Mouse (Mus musculus) embryonic facial prominence, embryonic 10.5 days (tissue): ENCODE measurements around the gene Mad1l1. TPM values are rescaled to one million over a fixed set of nuclear protein-coding genes. Genes with fewer than 3 reads are reported as not detected.
A peak's percentile ranks its signal among the peaks of the same experiment; 100 is the strongest.

Source experiments
- DNase-seq: peaks from one replicate; pipeline ENCODE4 v3.0.0-alpha.2; 2017; ENCODE audit warnings: low spot score
- H3K27ac ChIP-seq: fragments of 300-500 bp; sonication (generic); replicated peaks from 2 replicates; pipeline ENCODE4 v1.5.1; 2016; ENCODE audit warnings: mild to moderate bottlenecking
- H3K27me3 ChIP-seq: fragments of 300-500 bp; sonication (generic); replicated peaks from 2 replicates; pipeline ENCODE4 v1.6.1; 2016; ENCODE audit warnings: low read depth, mild to moderate bottlenecking; ENCODE audit not compliant: poor library complexity, severe bottlenecking
- H3K36me3 ChIP-seq: fragments of 300-500 bp; sonication (generic); replicated peaks from 2 replicates; pipeline ENCODE4 v1.6.1; 2016; ENCODE audit warnings: mild to moderate bottlenecking, moderate library complexity
- H3K4me1 ChIP-seq: fragments of 300-500 bp; sonication (generic); 2 replicates; pipeline ENCODE4 v1.6.1; 2016
- H3K4me3 ChIP-seq: fragments of 300-500 bp; sonication (generic); 2 replicates; pipeline ENCODE4 v1.5.1; 2016; ENCODE audit warnings: mild to moderate bottlenecking, moderate library complexity
- H3K9me3 ChIP-seq: fragments of 300-500 bp; sonication (generic); 2 replicates; pipeline ENCODE4 v1.6.1; 2016; ENCODE audit warnings: mild to moderate bottlenecking
- WGBS: fragments of 180-500 bp; shearing (Covaris S2); methylation state at CpG from one replicate; pipeline ENCODE4 v1.1.7; 2016; 5-methylcytosine and 5-hydroxymethylcytosine counted together
- polyA plus RNA-seq: library from polyadenylated mRNA; unstranded; fragments of >200 nt; fragmentation: Nextera tagmentation; extraction: Ambion mirVana; gene quantifications from 2 replicates; pipeline ENCODE4 v1.2.1, GENCODE M21; 2016

Gene Mad1l1
- polyA plus RNA-seq, 1 experiment from 2014 or later: 63.9 TPM

DNA sequence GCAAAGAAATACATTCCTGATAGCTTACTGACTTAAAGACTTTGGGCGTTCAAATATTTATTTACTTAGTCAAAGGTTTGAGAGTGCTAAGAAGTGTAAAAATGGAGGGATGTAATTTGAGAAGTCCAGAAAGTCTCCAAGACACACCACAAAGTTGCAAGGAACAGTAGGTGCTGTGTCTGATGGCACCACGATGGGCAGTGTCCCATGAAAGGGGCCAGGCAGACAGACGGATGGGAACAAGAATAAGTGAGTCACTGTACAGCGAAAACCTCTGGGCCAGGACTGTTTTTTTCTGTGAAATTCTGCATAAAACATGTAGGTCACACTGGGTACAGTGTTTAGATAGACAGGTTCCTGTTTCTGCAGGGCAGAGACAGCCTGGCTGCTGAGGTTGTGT, 256.8 kb downstream of the Mad1l1 start:
- DNase-seq: no peak
- WGBS: 74% methylated on average over 4 of the region's 4 CpGs
- Histone ChIP-seq H3K27me3 (no peaks in the 10 kb centered on the region), H3K36me3 (peaks cover 37% of the 10 kb centered on the region), H3K4me1 (peaks cover 27% of the 10 kb centered on the region), H3K27ac (no peak overlapping the region), H3K4me3 (no peak overlapping the region), H3K9me3 (no peaks in the 10 kb centered on the region)

DNA sequence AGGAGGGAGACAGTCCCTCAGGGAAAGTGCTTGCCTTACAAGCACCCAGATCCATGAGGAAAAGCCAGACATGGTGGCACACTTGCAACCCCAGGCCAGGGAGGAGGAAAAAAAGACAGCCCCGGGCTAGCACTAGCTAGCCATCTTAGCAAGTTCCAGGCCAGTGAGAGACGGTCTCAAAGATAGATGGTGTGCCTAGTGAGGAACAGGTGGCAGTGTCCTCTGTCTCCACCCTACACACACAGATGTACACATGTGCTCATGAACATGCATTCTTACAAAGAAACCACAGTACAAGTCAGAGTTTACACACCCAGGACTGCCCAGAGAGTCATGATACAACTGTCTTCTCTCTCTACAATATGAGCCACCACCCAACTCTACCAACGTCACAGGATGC, 258.5 kb downstream of the Mad1l1 start:
- DNase-seq: no peak
- no peaks in the 10 kb centered on the region for H3K27me3 ChIP-seq
- no peaks in the 10 kb centered on the region for H3K9me3 ChIP-seq
- H3K36me3 ChIP-seq: peaks cover 31% of the 10 kb centered on the region
- WGBS: 84% methylated on average over 3 of the region's 3 CpGs
- H3K4me3 ChIP-seq: no peak overlapping the region
- no peak overlapping the region for H3K27ac ChIP-seq
- peaks cover 23% of the 10 kb centered on the region for H3K4me1 ChIP-seq

DNA sequence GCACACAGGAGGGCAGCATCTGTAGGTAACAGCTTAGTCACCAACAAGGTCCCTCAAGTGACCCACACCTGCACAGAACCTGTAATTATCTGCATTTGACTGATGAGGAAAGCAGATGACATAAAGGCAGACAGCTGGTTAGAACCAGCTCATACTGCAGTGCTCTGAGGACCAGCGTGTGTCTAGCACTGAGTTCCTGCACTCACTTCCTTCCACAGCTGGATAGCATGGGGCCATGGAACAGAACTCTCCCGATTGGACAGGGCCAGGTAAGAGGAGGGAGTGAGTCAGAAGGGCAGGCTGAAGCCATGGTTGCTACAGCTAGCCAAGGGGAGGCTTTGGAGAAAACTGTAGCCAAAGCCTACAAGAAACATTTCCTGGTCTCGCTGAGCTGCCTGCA, 259.0 kb downstream of the Mad1l1 start:
- Histone ChIP-seq H3K27ac (no peak overlapping the region), H3K4me3 (no peak overlapping the region), H3K27me3 (no peaks in the 10 kb centered on the region)

DNA sequence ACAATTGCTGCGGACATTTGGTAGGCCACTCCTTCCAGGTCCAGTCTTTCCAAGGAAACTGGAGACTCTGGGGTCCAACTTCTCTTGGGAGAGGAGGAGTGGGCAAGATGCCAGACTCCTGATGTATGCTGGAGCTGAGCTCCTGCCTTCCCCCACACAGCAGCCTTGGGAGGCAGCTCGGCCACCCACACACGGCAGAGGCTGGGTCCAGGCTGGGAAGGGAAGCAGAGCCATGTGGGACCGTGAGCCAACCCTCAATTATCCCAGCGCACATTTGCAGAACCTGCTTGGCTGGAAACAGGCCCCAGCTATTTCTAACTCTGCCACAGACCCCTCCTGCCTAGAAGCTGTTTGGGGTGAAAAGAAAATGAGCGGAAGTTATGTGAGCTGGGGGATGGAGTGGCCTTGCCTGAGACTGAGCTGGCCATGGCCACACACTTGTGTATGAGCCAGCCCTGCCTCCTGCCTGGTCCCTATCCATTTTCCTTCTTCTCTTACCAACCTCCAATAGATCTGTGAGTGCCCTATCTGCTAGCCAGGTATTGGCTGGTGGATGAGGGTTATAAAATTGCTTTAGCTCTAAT, 260.0 kb downstream of the Mad1l1 start:
- Histone ChIP-seq H3K9me3 (no peaks in the 10 kb centered on the region), H3K36me3 (peaks cover 31% of the 10 kb centered on the region), H3K27ac (no peak overlapping the region; the same call in 1 of the 2 replicates), H3K4me1 (peaks cover 12% of the 10 kb centered on the region), H3K4me3 (no peak overlapping the region), H3K27me3 (no peaks in the 10 kb centered on the region)
- WGBS: 75% methylated on average over 6 of the region's 6 CpGs
- peak; percentile 42 for DNase-seq

More for the DNA sequence above, 259.0 kb downstream of the Mad1l1 start:
- Histone ChIP-seq H3K36me3 (peaks cover 31% of the 10 kb centered on the region), H3K4me1 (peaks cover 19% of the 10 kb centered on the region), H3K9me3 (no peaks in the 10 kb centered on the region)
- WGBS: 72% methylated on average over 3 of the region's 3 CpGs
- DNase-seq: no peak

DNA sequence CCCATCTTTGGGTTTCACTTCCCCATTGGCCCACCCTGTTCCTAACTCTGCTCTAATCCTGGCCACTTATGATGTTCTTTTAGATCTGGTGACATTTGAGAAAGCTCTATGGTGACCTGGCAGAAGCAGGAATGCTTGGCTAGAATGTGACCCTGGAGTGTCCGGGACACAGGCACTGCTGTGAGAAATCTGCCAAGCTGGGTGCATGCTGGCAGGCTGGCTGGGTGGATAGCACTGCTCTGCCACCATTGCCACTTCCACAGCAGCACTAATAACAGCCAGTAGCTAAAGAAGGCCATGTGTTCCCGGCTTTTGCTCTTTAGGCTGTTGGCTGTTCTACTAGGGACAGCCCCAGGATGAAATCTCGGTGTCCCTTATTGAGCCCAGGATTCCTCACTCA, 265.1 kb downstream of the Mad1l1 start:
- Histone ChIP-seq H3K36me3 (peaks cover 10% of the 10 kb centered on the region; the same call in 1 of the 2 replicates), H3K27me3 (no peaks in the 10 kb centered on the region), H3K4me1 (peaks cover 1% of the 10 kb centered on the region; the same call in 1 of the 2 replicates), H3K9me3 (no peaks in the 10 kb centered on the region), H3K4me3 (no peak overlapping the region), H3K27ac (no peak overlapping the region)
- 91% methylated on average over 3 of the region's 3 CpGs for WGBS
- DNase-seq: no peak

DNA sequence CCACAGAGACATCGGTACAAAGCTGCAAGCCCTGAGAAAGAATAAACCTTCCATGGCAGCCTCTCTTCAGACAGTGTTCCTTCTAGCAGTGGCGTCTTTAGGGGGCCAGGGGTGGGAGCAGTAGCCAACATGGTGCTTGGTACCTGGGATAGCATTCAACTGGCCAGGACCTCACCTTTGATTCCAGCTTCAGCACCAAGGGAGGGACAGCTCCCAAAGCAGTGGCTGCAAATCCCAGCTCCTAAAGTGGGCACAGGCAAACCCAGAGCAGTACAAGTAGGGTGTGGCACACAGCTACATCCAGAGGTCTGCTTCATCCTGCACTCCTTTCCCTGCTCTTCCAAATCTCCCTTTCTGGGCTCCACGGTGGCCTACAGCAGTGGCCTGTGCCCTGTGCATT, 265.9 kb downstream of the Mad1l1 start:
- H3K9me3 ChIP-seq: no peaks in the 10 kb centered on the region
- peak; percentile 42 for DNase-seq
- H3K36me3 ChIP-seq: peaks cover 7% of the 10 kb centered on the region; the same call in 1 of the 2 replicates
- H3K27me3 ChIP-seq: no peaks in the 10 kb centered on the region
- no peaks in the 10 kb centered on the region for H3K4me1 ChIP-seq
- 84% methylated on average over 3 of the region's 3 CpGs for WGBS
- no peak overlapping the region for H3K4me3 ChIP-seq
- H3K27ac ChIP-seq: no peak overlapping the region

- 85% methylated on average over 3 of the region's 3 CpGs for WGBS
Measured at GRCm38 (mm10) chr5:140053626-140054025, 267.7 kb downstream of the Mad1l1 start.

GRCm38 (mm10) chr5:140052405-140052804, 268.9 kb downstream of the Mad1l1 start:
- no peak for DNase-seq
- H3K27ac ChIP-seq: no peak overlapping the region
- no peaks in the 10 kb centered on the region for H3K4me1 ChIP-seq
- no peaks in the 10 kb centered on the region for H3K9me3 ChIP-seq
- H3K36me3 ChIP-seq: peaks cover 4% of the 10 kb centered on the region; the same call in 1 of the 2 replicates
- H3K27me3 ChIP-seq: no peaks in the 10 kb centered on the region
- H3K4me3 ChIP-seq: no peak overlapping the region
- 88% methylated on average over 3 of the region's 3 CpGs for WGBS

More at GRCm38 (mm10) chr5:140053626-140054025, 267.7 kb downstream of the Mad1l1 start:
- Histone ChIP-seq H3K27me3 (no peaks in the 10 kb centered on the region), H3K4me3 (no peak overlapping the region), H3K4me1 (no peaks in the 10 kb centered on the region), H3K36me3 (peaks cover 4% of the 10 kb centered on the region; the same call in 1 of the 2 replicates), H3K27ac (no peak overlapping the region), H3K9me3 (no peaks in the 10 kb centered on the region)
- no peak for DNase-seq

DNA sequence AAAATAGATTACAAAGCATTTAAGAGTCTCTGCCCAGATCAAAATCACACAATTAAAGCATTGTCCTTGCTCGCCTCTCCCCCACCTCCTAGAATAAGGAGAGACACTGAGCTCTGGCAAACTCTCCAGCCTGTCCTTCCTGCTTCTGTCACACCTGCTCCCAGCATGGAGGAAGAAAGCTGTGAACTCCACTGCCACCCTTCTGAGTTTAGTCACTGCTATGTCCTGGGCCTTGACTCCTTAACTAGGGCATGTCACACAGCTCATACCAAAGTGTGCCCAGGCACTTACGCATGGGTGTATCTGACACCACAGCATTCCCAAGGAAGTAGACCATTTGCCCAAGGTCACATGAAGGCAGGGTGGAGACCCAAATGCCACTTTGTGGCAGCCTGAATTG, 275.9 kb downstream of the Mad1l1 start:
- no peaks in the 10 kb centered on the region for H3K27me3 ChIP-seq
- 84% methylated on average over 2 of the region's 2 CpGs for WGBS
- H3K4me1 ChIP-seq: peaks cover 49% of the 10 kb centered on the region
- H3K9me3 ChIP-seq: no peaks in the 10 kb centered on the region
- no peak overlapping the region for H3K4me3 ChIP-seq
- peaks cover 7% of the 10 kb centered on the region for H3K36me3 ChIP-seq
- no peak for DNase-seq
- H3K27ac ChIP-seq: no peak overlapping the region

- Histone ChIP-seq H3K9me3 (no peaks in the 10 kb centered on the region), H3K4me1 (peaks cover 54% of the 10 kb centered on the region), H3K27me3 (no peaks in the 10 kb centered on the region), H3K27ac (no peak overlapping the region), H3K4me3 (no peak overlapping the region), H3K36me3 (peaks cover 7% of the 10 kb centered on the region)
- 29% methylated on average over 1 of the region's 1 CpGs for WGBS
- DNase-seq: peak; percentile 29
Measured at GRCm38 (mm10) chr5:140043002-140043401, 278.4 kb downstream of the Mad1l1 start.

GRCm38 (mm10) chr5:140042002-140042611, 279.2 kb downstream of the Mad1l1 start:
- H3K4me3 ChIP-seq: no peak overlapping the region
- 0 out of 2 replicates have a peak overlapping the region, but pooled peaks have one; percentile 35 for H3K27ac ChIP-seq
- 76% methylated on average over 3 of the region's 3 CpGs for WGBS
- no peaks in the 10 kb centered on the region for H3K9me3 ChIP-seq
- DNase-seq: peak; percentile 22
- no peaks in the 10 kb centered on the region for H3K27me3 ChIP-seq
- peaks cover 7% of the 10 kb centered on the region for H3K36me3 ChIP-seq
- H3K4me1 ChIP-seq: peaks cover 60% of the 10 kb centered on the region

DNA sequence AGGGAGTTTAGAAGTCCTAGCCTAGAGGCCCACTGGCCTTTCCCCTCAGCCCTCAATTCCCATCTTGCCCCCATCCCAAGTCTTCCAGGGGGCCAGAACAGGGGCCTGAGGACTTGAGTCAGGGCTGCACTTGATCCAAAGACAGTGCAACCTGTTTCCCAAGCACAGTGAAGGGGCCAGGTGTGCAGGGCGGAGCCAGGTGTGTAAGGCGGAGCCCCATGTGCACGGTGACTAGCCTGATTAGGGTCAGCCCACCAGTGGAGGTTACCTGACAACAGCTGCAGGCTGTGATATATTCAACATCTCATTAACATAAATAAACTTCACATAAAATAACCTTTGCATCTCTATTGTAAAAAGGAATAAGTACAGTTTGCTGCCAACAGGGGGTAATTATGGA, 280.3 kb downstream of the Mad1l1 start:
- Histone ChIP-seq H3K36me3 (peaks cover 7% of the 10 kb centered on the region), H3K9me3 (no peaks in the 10 kb centered on the region), H3K4me1 (peaks cover 70% of the 10 kb centered on the region), H3K27me3 (no peaks in the 10 kb centered on the region), H3K4me3 (no peak overlapping the region), H3K27ac (no peak overlapping the region)
- no peak for DNase-seq
- WGBS: 89% methylated on average over 3 of the region's 3 CpGs

- Histone ChIP-seq H3K27ac (no peak overlapping the region), H3K4me1 (peaks cover 38% of the 10 kb centered on the region), H3K4me3 (no peak overlapping the region), H3K9me3 (no peaks in the 10 kb centered on the region), H3K36me3 (no peaks in the 10 kb centered on the region), H3K27me3 (no peaks in the 10 kb centered on the region)
- 88% methylated on average over 6 of the region's 6 CpGs for WGBS
- DNase-seq: no peak
Measured at GRCm38 (mm10) chr5:140037587-140038233, 283.6 kb downstream of the Mad1l1 start.
